Mouse (Mus musculus): ENCODE results near the gene Pdcd1lg2. TPM values are rescaled to one million over a fixed set of nuclear protein-coding genes. Genes with fewer than 3 reads are reported as not detected.

Pdcd1lg2 gene
- polyA plus RNA-seq, 1 experiment from 2014 or later: not detected

DNA sequence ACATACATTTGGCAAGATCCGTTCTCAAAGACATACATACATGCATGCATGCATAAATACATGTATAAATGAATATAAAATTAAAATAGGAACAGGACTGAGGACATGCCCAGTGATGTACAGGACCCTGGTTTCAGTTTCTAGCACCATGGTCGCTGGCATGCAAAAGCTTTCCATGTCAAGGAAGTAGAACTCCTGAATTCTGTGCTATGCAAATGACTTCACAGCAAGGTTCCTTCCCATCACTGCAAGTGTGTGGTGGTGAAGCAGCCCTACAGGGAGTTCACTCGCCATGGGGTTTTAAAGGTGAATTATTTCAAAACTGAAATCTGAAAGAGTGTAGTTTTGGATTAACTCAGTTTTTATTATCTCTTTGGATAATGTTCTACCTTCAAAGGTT, 34.3 kb upstream of the Pdcd1lg2 start:
- ATAC-seq (ENCODE audit: low read depth): no peak
- Histone ChIP-seq H3K27me3 (ENCODE audit: control insufficient read depth, insufficient read depth, low read depth, low read length) (no peaks in the 10 kb centered on the region), H3K9me3 (ENCODE audit: control insufficient read depth, low read length) (no peaks in the 10 kb centered on the region), H3K4me2 (ENCODE audit: low read depth, low read length) (no peak overlapping the region), H3K9ac (ENCODE audit: low read length) (no peak overlapping the region), H3K36me3 (ENCODE audit: control insufficient read depth, insufficient read depth, low read length) (no peaks in the 10 kb centered on the region), H3K4me3 (ENCODE audit: low read length) (no peak overlapping the region), H3K4me1 (replicated peaks; ENCODE audit: control insufficient read depth, insufficient read depth, low read length) (0 out of 2 replicates have a peak, but pooled peaks cover 2% of the 10 kb centered on the region), H3K27ac (ENCODE audit: low read length) (no peak overlapping the region)
- WGBS: 73% methylated on average over 3 of the region's 3 CpGs

DNA sequence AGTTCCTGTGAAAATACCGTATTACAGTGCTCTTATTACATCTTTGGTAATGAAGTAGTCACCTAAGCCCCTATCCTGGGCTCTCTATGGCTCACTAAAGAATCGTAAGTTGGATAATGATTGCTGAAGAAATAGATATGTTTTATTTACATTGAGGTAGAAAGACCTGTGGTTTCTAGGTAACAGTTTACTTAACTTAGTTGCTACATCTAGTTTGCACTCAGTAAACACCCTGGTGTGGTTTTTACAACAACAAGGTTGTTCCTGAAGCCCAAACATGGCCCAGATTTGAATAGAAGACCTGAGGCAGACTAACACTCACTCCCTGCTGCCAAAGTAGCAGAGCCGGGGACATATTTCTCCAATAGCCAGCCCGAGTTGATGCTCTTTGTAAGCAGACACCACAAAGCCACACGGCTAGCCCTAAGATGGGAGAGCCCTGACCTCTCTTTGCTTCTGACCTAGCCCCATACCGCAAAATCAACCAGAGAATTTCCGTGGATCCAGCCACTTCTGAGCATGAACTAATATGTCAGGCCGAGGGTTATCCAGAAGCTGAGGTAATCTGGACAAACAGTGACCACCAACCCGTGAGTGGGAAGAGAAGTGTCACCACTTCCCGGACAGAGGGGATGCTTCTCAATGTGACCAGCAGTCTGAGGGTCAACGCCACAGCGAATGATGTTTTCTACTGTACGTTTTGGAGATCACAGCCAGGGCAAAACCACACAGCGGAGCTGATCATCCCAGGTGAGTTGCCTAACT, 30.7 kb upstream of the Pdcd1lg2 start:
- Histone ChIP-seq H3K9ac (ENCODE audit: low read length) (no peak overlapping the region), H3K27ac (ENCODE audit: low read length) (no peak overlapping the region), H3K9me3 (ENCODE audit: control insufficient read depth, low read length) (no peaks in the 10 kb centered on the region), H3K4me3 (ENCODE audit: low read length) (no peak overlapping the region), H3K4me2 (ENCODE audit: low read depth, low read length) (no peak overlapping the region), H3K4me1 (replicated peaks; ENCODE audit: control insufficient read depth, insufficient read depth, low read length) (no peaks in the 10 kb centered on the region), H3K27me3 (ENCODE audit: control insufficient read depth, insufficient read depth, low read depth, low read length) (no peaks in the 10 kb centered on the region), H3K36me3 (ENCODE audit: control insufficient read depth, insufficient read depth, low read length) (no peaks in the 10 kb centered on the region)
- WGBS: 82% methylated on average over 14 of the region's 14 CpGs
- no peak for ATAC-seq (ENCODE audit: low read depth)

DNA sequence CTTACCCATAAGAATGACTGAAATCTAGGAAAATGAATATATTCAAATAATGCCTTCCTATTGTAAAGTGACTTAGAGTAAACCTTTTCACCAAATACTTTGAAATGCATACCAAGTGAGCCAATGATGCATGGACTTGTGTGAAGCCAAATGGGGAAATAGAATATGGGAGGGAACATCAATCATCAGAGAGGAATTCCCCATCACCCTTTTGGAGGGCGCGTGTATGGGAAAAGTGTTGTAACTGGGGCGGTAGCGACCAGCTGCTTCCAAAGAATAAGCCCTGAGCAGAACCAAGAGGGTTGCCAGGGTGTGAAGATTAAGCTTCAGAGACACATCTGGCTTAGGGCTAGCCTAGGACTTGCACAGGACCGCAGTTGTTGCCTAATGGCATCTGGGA, 27.4 kb upstream of the Pdcd1lg2 start:
- ATAC-seq (ENCODE audit: low read depth): no peak
- H3K27me3 ChIP-seq (ENCODE audit: control insufficient read depth, insufficient read depth, low read depth, low read length): no peaks in the 10 kb centered on the region
- no peaks in the 10 kb centered on the region for H3K4me1 ChIP-seq (replicated peaks; ENCODE audit: control insufficient read depth, insufficient read depth, low read length)
- H3K9ac ChIP-seq (ENCODE audit: low read length): no peak overlapping the region
- H3K27ac ChIP-seq (ENCODE audit: low read length): no peak overlapping the region
- H3K36me3 ChIP-seq (ENCODE audit: control insufficient read depth, insufficient read depth, low read length): no peaks in the 10 kb centered on the region
- WGBS: 85% methylated on average over 5 of the region's 5 CpGs
- no peaks in the 10 kb centered on the region for H3K9me3 ChIP-seq (ENCODE audit: control insufficient read depth, low read length)
- no peak overlapping the region for H3K4me2 ChIP-seq (ENCODE audit: low read depth, low read length)
- no peak overlapping the region for H3K4me3 ChIP-seq (ENCODE audit: low read length)

DNA sequence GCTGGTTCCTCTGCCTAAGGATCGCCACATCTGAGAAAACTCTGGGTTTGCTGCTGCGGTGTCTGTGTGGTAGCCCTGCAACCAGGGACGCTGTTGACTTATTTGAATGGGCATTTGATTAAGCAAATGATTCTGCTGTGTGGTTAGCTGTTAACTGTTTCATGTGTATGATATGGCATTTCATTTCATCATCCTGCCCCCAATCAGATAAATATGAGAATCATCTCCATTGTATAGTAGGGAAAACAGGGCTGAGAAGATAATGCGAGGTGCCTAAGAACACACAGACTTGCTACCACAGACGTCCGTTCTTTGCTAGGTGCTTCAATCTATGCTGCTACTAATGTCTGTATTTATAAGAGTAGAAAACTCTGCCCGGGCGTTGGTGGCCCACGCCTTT, 26.3 kb upstream of the Pdcd1lg2 start:
- Histone ChIP-seq H3K27ac (ENCODE audit: low read length) (no peak overlapping the region), H3K36me3 (ENCODE audit: control insufficient read depth, insufficient read depth, low read length) (no peaks in the 10 kb centered on the region), H3K4me2 (ENCODE audit: low read depth, low read length) (no peak overlapping the region), H3K4me3 (ENCODE audit: low read length) (no peak overlapping the region), H3K9ac (ENCODE audit: low read length) (no peak overlapping the region), H3K9me3 (ENCODE audit: control insufficient read depth, low read length) (no peaks in the 10 kb centered on the region), H3K4me1 (replicated peaks; ENCODE audit: control insufficient read depth, insufficient read depth, low read length) (no peaks in the 10 kb centered on the region), H3K27me3 (ENCODE audit: control insufficient read depth, insufficient read depth, low read depth, low read length) (no peaks in the 10 kb centered on the region)
- no peak for ATAC-seq (ENCODE audit: low read depth)
- WGBS: 76% methylated on average over 9 of the region's 9 CpGs

DNA sequence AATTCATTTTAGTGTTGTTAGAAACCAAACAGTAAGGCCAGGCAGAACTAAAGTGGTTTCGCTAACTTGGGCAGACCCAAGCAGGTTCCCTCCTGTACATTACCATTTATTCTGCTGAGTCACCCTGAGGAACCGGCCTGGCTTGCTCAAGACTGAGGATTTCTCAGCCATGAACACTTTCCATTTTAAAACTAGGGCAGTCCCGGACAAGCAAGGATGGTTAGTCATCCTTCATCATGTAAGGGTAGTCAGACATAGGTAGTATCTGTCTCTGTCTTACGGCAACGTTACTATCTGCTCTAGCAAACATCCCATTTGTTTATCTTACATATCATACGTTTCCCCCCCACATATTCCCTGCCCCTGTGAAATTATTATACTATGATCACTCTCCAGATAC, 25.7 kb upstream of the Pdcd1lg2 start:
- no peak overlapping the region for H3K27ac ChIP-seq (ENCODE audit: low read length)
- no peak overlapping the region for H3K9ac ChIP-seq (ENCODE audit: low read length)
- H3K9me3 ChIP-seq (ENCODE audit: control insufficient read depth, low read length): no peaks in the 10 kb centered on the region
- no peaks in the 10 kb centered on the region for H3K36me3 ChIP-seq (ENCODE audit: control insufficient read depth, insufficient read depth, low read length)
- WGBS: 62% methylated on average over 6 of the region's 6 CpGs
- H3K4me1 ChIP-seq (replicated peaks; ENCODE audit: control insufficient read depth, insufficient read depth, low read length): no peaks in the 10 kb centered on the region
- no peak for ATAC-seq (ENCODE audit: low read depth)
- no peak overlapping the region for H3K4me3 ChIP-seq (ENCODE audit: low read length)
- H3K27me3 ChIP-seq (ENCODE audit: control insufficient read depth, insufficient read depth, low read depth, low read length): no peaks in the 10 kb centered on the region
- no peak overlapping the region for H3K4me2 ChIP-seq (ENCODE audit: low read depth, low read length)

DNA sequence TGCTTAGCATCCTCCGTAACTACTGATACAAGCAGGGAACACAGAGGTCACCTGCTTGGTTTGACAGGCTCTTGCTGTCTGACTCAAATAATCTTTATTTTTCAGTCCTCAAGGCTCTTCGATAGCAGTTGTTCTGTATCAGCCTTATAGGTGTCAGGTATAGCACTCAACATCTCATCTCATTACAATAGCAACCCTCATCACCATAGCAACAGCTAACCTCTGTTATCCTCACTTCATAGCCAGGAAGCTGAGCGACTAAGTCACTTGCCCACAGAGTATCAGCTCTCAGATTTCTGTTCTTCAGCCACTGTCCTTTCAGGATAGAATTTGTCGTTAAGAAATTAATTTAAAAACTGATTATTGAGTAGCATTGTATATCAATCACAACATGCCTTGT, 24.9 kb upstream of the Pdcd1lg2 start:
- H3K9ac ChIP-seq (ENCODE audit: low read length): no peak overlapping the region
- no peak overlapping the region for H3K27ac ChIP-seq (ENCODE audit: low read length)
- ATAC-seq (ENCODE audit: low read depth): no peak
- no peaks in the 10 kb centered on the region for H3K36me3 ChIP-seq (ENCODE audit: control insufficient read depth, insufficient read depth, low read length)
- no peak overlapping the region for H3K4me2 ChIP-seq (ENCODE audit: low read depth, low read length)
- no peaks in the 10 kb centered on the region for H3K27me3 ChIP-seq (ENCODE audit: control insufficient read depth, insufficient read depth, low read depth, low read length)
- no peaks in the 10 kb centered on the region for H3K4me1 ChIP-seq (replicated peaks; ENCODE audit: control insufficient read depth, insufficient read depth, low read length)
- WGBS: 78% methylated on average over 4 of the region's 4 CpGs
- no peak overlapping the region for H3K4me3 ChIP-seq (ENCODE audit: low read length)
- no peaks in the 10 kb centered on the region for H3K9me3 ChIP-seq (ENCODE audit: control insufficient read depth, low read length)

DNA sequence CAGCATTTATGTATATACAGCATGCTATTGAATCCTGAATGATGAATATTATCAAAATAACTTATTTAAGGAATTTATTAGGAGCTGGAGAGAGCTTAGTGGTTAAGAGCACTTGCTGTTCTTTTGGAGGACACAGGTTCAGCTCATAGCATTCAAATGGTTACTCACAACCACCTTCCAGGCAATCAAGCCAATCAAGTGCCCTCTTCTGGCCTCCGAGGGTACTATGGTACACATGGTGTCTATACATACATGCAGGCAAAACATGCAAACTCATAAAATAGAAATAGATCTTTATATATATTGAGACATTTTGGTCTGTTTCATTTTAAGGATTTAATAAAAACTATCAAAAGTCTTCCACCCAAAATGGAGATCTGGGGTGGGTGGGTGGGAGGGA, 21.9 kb upstream of the Pdcd1lg2 start:
- no peak overlapping the region for H3K4me2 ChIP-seq (ENCODE audit: low read depth, low read length)

DNA sequence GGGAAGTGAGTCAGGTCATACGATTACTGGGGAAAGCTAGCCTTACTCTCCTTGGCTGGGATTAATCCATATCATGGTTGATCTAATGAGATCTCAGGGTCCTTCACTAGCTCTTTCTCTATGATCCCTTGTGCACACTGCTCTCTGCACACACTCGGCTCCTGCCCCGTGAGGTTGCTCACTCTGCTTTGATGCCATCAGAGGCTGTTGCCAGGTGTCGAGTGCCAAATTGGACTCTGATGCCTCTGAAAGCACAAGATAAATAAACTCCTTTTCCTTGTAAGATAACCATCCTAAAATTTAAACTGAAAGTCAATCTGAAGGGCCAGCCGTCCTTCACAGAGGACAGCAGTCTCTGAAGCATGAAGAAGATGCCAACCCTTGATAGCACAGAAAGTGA, 20.2 kb upstream of the Pdcd1lg2 start:
- no peak for ATAC-seq (ENCODE audit: low read depth)
- no peak overlapping the region for H3K27ac ChIP-seq (ENCODE audit: low read length)
- H3K4me2 ChIP-seq (ENCODE audit: low read depth, low read length): no peak overlapping the region
- H3K9ac ChIP-seq (ENCODE audit: low read length): no peak overlapping the region
- no peaks in the 10 kb centered on the region for H3K27me3 ChIP-seq (ENCODE audit: control insufficient read depth, insufficient read depth, low read depth, low read length)
- no peaks in the 10 kb centered on the region for H3K4me1 ChIP-seq (replicated peaks; ENCODE audit: control insufficient read depth, insufficient read depth, low read length)
- WGBS: 57% methylated on average over 5 of the region's 5 CpGs
- no peak overlapping the region for H3K4me3 ChIP-seq (ENCODE audit: low read length)
- H3K9me3 ChIP-seq (ENCODE audit: control insufficient read depth, low read length): no peaks in the 10 kb centered on the region
- H3K36me3 ChIP-seq (ENCODE audit: control insufficient read depth, insufficient read depth, low read length): no peaks in the 10 kb centered on the region

More for the DNA sequence above, 21.9 kb upstream of the Pdcd1lg2 start:
- H3K4me3 ChIP-seq (ENCODE audit: low read length): no peak overlapping the region
- H3K36me3 ChIP-seq (ENCODE audit: control insufficient read depth, insufficient read depth, low read length): no peaks in the 10 kb centered on the region
- WGBS: 88% methylated on average over 1 of the region's 1 CpGs
- no peak overlapping the region for H3K9ac ChIP-seq (ENCODE audit: low read length)
- no peaks in the 10 kb centered on the region for H3K27me3 ChIP-seq (ENCODE audit: control insufficient read depth, insufficient read depth, low read depth, low read length)
- H3K9me3 ChIP-seq (ENCODE audit: control insufficient read depth, low read length): no peaks in the 10 kb centered on the region
- no peak for ATAC-seq (ENCODE audit: low read depth)
- H3K27ac ChIP-seq (ENCODE audit: low read length): no peak overlapping the region
- no peaks in the 10 kb centered on the region for H3K4me1 ChIP-seq (replicated peaks; ENCODE audit: control insufficient read depth, insufficient read depth, low read length)

DNA sequence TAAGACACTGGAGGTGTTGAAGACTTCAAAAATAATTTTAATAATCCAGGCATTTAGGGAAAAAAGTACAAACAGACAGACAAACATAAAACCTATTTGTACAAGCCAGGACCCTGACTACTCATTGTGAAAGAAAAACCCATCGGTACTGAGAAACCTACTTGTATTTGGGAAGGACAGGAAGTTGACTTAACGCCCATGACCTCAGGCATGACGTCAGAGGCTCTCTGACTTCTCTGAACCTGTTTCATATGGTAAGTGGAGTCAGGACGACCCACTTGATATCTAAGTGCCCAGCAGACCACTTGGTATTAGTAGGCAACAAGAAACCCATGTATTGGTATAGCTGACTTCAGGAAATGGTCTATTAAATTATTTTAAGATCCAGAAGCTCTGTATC, 19.4 kb upstream of the Pdcd1lg2 start:
- no peak overlapping the region for H3K27ac ChIP-seq (ENCODE audit: low read length)
- H3K9ac ChIP-seq (ENCODE audit: low read length): no peak overlapping the region
- no peaks in the 10 kb centered on the region for H3K27me3 ChIP-seq (ENCODE audit: control insufficient read depth, insufficient read depth, low read depth, low read length)
- H3K4me3 ChIP-seq (ENCODE audit: low read length): no peak overlapping the region
- H3K9me3 ChIP-seq (ENCODE audit: control insufficient read depth, low read length): no peaks in the 10 kb centered on the region
- no peak for ATAC-seq (ENCODE audit: low read depth)
- H3K4me2 ChIP-seq (ENCODE audit: low read depth, low read length): no peak overlapping the region
- H3K36me3 ChIP-seq (ENCODE audit: control insufficient read depth, insufficient read depth, low read length): no peaks in the 10 kb centered on the region
- WGBS: 47% methylated on average over 4 of the region's 4 CpGs
- no peaks in the 10 kb centered on the region for H3K4me1 ChIP-seq (replicated peaks; ENCODE audit: control insufficient read depth, insufficient read depth, low read length)

DNA sequence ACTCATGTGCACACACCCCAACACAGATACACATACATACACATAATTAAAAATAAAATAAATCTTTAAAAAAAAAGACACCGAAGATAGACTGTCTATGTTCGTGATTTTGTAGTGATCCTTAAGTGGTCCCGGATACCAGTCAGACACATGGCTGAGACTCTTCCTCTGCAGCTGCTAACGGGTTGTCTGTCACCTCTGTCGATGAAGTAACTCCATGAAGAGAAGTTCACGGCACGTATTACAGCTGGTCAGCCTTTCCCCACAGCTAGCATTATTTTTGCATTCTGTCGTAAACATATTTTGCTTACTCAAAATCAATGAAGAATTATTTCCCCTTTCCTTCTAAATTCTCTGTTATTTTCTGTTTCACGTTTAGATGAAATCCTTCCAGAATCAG, 17.4 kb upstream of the Pdcd1lg2 start:
- Histone ChIP-seq H3K36me3 (ENCODE audit: control insufficient read depth, insufficient read depth, low read length) (no peaks in the 10 kb centered on the region), H3K9ac (ENCODE audit: low read length) (no peak overlapping the region), H3K4me3 (ENCODE audit: low read length) (no peak overlapping the region), H3K4me2 (ENCODE audit: low read depth, low read length) (no peak overlapping the region), H3K27me3 (ENCODE audit: control insufficient read depth, insufficient read depth, low read depth, low read length) (no peaks in the 10 kb centered on the region), H3K9me3 (ENCODE audit: control insufficient read depth, low read length) (no peaks in the 10 kb centered on the region), H3K4me1 (replicated peaks; ENCODE audit: control insufficient read depth, insufficient read depth, low read length) (no peaks in the 10 kb centered on the region), H3K27ac (ENCODE audit: low read length) (no peak overlapping the region)
- no peak for ATAC-seq (ENCODE audit: low read depth)
- 63% methylated on average over 9 of the region's 9 CpGs for WGBS

Data from lung, embryonic 16.5 days (tissue).